Mouse (Mus musculus) CD4-positive, CD25-positive, alpha-beta regulatory T cell, adult 4 months (primary cell): ENCODE measurements around the gene Htr6. TPM values are rescaled to one million over a fixed set of nuclear protein-coding genes. Genes with fewer than 3 reads are reported as not detected.

Experiments
- ATAC-seq: one replicate; pipeline ENCODE4 v1.8.0; 2017
- polyA plus RNA-seq, 2 experiments: library from polyadenylated mRNA; unstranded; fragments of 100-300 nt; shearing (Covaris generic); gene quantifications; one replicate each; pipeline ENCODE4 v1.2.1; 2017

Gene Htr6
- polyA plus RNA-seq, 2 experiments from 2014 or later = not detected

- ATAC-seq = no peak
Measured at GRCm38 (mm10) chr4:139043600-139043999, 31.8 kb downstream of the Htr6 start.

DNA sequence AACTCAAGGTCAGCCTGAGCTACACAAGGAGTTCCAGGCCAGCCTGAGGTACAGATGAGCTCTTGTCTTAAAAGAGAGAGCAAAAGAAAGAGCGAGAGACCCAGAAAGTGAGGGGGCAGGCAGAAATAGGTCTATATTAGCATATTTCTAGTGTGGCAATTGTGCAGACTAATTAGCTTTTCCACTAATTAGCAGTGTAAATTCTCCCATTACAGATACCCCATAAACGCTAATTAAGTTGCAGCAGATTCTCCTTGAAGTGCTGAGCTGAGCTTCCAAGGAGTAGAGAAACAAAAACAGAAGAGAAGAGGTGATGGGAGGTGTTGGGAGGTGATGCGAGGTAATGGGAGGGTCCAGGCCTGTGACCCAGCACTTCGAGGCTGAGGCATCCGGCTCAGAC is 32.8 kb downstream of the Htr6 start:
- ATAC-seq = no peak

- no peak for ATAC-seq
Measured at GRCm38 (mm10) chr4:139040084-139040839, 35.1 kb downstream of the Htr6 start.

- ATAC-seq = no peak
Measured at GRCm38 (mm10) chr4:139037795-139038607, 37.4 kb downstream of the Htr6 start.

DNA sequence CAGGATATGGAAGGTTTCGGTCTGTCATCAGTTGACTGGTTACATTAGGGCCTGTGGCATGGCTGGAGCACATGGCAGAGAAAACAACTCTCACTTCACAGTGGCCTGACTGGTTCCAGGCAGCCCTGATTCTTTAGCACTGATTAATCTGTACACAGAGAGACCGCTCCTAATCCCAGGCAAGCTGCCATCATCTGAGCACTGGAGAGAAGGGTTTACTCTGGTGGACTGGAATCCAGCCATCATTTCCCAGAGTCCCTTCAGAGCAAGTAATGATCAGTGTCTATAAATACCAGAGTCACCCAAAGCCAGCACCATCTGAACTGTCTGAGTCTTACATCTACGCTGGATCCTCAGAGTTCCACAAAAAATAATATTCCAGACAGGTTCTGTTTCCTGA is 39.6 kb downstream of the Htr6 start:
- ATAC-seq = no peak

GRCm38 (mm10) chr4:139034942-139035341 is 40.4 kb downstream of the Htr6 start:
- no peak for ATAC-seq

DNA sequence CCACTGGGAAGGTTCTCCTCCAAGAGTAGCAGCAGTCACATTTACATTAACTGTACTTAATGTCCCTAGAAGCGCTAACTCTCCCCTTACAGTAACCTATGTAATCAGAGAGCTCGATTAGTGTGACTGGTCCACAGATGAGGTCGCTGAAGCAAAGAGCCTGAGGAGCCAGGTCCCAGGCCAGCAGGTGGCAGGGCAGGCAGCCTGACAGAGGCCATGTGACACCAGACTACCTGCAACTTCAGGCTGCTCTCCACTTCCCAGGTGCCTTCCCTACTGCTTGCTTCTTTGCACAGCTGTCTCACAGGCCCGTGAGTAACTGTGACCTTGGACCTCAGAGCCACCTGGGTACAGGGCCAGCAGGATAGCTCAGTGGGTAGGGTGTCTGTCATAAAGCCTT is 40.8 kb downstream of the Htr6 start:
- no peak for ATAC-seq

GRCm38 (mm10) chr4:139034010-139034367 is 41.4 kb downstream of the Htr6 start:
- no peak for ATAC-seq

DNA sequence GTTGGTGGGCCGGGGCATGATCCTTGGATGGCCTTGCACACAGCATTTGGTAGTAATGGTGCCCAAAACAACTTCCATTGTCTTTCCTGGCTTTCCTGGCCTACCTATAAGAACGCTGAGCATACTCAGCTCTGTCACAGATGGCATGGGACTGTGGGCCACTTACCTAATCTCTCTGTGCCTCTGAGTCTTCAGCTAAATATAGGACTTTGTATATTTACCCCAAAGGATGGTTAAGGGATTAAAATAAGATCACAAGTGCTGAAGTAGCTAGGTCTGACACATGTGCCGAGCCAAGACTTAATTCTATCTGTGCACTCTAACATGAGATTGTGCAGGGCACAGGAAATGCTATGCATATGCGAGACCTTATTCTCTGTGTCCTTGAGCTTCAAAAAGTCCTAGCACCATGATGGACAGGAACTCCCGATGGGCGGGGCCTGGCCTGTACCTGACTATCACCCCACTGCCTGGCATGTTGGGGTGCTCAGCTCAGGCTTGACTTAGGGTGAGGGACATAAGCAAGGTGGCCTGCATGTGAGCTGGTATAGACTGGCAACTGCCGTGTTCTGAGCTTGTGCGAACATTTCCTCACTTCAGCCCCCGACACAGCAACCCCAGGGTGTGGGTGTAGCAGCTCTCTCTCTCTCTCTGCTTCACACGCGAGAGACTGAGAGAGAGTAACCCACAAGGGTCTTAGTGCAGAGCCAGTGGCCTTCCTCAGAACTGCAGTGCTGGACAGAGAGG is 41.9 kb downstream of the Htr6 start:
- ATAC-seq = no peak

GRCm38 (mm10) chr4:139032521-139032920 is 42.8 kb downstream of the Htr6 start:
- ATAC-seq = no peak

GRCm38 (mm10) chr4:139030675-139031074 is 44.7 kb downstream of the Htr6 start:
- no peak for ATAC-seq

DNA sequence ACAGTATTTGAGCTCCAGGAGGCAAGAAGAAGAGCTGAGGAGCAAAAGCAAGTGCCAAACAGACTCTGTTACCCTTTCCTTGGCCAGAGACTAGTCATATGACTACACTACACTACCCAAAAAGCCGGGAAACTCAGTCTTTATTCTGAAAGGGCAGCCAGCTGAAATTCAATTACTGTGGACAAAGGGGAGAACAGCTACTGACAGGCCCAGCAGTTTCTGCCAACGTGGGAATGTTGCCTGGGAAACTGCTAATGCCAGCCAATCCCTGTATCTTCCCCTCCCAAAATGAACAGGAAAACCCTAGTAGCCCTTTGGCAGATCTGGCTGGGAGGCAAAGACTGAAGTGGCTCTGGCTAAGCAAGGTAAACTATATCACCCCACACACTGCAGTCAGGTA is 51.0 kb downstream of the Htr6 start:
- no peak for ATAC-seq

DNA sequence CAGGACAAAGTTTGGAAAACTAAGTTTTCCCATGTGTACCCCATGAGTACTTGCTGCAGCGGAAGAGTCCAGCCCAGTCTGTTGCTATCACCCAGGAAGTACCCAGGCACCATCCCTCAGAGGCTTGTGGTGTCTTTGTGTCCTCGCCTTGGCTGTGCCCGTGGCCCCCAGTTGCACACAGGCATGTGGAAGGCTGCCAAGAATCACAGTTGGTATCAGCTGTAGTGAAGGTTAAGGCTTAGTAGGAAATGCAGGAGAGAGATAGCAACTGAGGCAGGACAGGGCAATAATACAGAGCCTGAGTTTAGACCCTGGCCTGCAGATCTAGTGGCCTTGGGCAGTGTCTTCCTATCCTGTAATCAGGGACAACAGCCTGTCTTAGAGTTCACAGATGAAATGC is 55.0 kb downstream of the Htr6 start:
- no peak for ATAC-seq

DNA sequence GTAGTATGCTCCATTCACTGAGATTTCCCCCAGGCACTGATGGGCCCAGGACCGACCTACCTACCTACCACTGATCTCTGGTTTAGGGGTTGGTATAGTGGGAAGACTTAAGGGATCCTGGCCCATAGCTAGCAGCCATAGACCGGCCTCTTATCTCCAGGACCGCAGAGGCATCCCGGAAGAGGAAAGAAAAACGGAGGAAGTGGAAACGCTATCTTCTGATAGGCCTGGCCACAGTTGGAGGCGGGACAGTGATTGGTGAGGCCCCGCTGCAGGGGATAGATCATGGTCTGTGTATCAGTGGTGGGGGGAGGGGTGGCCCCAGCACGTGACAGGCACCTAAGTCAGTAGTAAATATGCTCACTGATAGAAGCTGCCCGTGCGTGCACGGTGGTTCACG is 56.0 kb downstream of the Htr6 start:
- ATAC-seq = no peak

GRCm38 (mm10) chr4:139018976-139019375 is 56.4 kb downstream of the Htr6 start:
- ATAC-seq = no peak

DNA sequence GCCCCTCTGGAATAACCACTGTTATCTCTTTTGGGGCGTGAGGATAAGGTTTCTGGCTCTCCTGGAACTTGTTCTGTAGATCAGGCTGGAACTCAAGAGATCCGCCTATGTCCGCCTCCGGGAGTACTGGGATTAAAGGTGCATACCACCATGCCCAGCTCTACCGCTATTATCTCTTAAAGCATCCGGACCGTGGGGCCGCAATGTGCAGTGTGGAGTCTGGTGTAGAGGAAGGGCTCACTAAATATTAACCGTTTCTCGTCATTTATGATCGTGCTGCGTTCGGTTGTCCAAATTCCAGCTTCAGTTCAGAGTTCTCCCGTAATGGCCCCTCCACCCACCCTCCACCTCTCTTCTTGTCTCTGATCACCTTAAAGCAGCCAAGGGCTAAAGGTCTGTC is 57.0 kb downstream of the Htr6 start:
- no peak for ATAC-seq

GRCm38 (mm10) chr4:139014793-139015192 is 60.6 kb downstream of the Htr6 start:
- ATAC-seq = no peak

DNA sequence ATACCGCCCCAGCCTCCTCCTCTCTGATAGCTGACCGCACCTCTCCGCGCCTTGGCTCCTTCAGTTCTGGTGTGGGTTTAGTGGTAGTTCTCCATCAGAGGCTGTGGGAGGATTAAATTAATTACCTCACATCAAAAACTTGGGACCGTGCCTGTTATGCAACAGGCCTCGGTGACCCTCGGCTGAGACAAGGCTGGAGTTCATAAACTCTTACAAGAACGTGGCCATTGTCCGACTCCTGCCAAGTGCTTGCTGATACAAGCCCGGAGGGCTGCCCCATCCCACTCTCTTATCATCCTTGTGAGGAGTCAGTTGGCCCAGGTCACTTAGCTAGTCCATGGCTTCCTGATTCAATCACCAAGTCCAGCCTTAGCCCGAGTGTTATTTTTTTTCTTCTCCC is 62.1 kb downstream of the Htr6 start:
- ATAC-seq = no peak

- no peak for ATAC-seq
Measured at GRCm38 (mm10) chr4:139011201-139011702, 64.1 kb downstream of the Htr6 start.
